Mouse (Mus musculus) right cerebral cortex, postnatal 4 days (tissue): ENCODE results near the gene Arid2.

Source experiments
- DNase-seq: peaks from one replicate; pipeline ENCODE4 v3.0.0-alpha.2; 2022

Arid2 gene

DNA sequence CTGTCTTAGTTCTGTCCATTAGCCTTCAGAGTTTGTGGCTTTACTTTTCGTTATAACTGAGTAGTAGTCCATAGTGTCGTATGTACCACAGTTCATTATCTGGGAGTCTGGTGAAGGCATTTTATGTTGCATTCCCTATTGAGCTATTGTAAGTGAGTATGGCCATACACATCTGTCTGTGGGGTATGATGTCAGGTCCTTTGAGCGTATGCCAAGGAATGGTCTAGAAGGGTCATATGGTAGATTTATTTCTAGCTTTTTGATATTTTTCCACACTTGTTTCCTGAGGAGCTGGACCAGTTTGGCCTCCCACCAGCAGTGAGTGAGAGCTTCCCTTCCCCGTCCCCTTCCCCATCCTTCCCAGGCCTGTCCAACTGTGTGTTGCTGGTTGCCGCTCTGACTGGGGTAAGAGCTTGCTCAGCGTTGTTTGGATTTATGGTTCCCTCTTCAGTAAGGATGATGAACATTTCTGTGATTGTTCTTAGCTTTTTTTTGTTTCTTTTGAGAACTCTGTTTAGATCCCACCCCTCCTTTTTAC, 58.1 kb downstream of the Arid2 start:
- no peak for DNase-seq

DNA sequence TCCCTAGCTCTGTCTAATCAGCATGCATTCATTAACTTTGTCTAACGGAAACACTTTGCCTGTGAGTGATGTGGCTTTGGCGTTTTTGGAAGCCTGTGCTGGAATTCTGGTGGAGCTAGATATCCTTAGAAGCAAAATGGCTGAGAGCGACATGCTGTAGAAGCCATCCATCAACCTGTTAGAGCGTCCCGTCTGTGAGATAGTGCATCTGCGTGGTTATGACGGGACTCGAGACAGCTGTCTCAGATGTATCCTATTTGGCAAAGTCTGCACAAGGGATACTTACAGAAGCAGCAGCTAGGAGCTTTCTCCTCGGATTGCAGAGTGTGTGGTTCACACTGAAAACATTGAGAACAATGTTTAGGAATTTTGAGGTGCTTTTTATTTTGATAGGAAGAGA, 64.1 kb downstream of the Arid2 start:
- DNase-seq: no peak

DNA sequence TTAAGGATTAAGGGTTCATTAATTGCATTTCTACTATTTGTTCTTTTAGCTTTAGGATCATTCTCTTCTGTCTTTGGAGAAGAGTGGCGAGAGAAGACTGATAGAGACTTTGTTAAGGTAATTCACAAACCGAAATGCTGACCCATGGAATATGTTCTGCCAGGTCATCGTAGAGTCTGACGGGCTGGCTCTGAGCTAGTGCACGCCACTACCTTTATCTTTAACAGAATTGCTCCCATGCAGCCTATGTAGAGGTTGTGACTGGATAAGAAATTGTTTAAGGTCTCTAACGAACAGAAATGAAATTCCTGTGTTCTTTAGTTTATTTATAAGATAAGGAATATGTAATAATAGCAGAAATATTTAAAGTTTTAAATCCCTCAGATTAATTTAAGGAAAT, 71.6 kb downstream of the Arid2 start:
- no peak for DNase-seq

DNA sequence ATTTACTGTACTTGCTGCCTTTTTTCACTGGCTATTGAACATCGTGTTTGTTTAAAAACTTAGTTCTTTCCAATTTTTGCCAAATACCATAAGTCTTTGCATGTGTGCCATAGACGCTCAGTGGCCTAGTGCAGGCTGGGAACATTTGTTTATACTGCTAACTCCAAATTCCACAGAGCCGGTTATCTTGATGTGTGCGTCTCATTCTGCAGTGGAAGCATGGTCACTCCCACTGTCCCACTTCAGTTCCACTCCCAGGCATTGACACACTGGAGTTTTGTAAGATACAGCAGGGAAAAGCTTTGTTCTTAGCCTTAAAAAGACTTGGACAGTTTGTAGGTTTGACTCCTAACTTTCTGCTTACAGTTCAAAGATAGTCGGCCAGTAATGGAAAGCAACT, 73.3 kb downstream of the Arid2 start:
- no peak for DNase-seq

DNA sequence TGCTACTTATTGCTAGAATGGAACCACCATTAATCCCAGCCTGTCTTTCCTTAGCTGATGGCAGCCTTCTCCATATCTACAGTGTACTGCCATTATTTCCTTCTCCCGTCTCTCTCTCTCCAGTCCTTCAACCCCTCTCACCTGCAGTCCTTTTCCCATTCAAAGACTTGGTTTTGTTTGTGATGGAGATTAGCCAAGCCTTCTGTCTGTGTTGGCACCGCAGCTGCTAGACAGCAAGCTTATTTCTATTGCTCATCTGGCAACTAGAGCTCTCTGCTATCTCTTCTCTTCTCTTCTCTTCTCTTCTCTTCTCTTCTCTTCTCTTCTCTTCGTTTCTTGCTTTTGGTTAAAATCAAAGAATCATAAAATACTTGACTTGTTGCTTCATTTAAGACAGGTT, 78.0 kb downstream of the Arid2 start:
- no peak for DNase-seq

DNA sequence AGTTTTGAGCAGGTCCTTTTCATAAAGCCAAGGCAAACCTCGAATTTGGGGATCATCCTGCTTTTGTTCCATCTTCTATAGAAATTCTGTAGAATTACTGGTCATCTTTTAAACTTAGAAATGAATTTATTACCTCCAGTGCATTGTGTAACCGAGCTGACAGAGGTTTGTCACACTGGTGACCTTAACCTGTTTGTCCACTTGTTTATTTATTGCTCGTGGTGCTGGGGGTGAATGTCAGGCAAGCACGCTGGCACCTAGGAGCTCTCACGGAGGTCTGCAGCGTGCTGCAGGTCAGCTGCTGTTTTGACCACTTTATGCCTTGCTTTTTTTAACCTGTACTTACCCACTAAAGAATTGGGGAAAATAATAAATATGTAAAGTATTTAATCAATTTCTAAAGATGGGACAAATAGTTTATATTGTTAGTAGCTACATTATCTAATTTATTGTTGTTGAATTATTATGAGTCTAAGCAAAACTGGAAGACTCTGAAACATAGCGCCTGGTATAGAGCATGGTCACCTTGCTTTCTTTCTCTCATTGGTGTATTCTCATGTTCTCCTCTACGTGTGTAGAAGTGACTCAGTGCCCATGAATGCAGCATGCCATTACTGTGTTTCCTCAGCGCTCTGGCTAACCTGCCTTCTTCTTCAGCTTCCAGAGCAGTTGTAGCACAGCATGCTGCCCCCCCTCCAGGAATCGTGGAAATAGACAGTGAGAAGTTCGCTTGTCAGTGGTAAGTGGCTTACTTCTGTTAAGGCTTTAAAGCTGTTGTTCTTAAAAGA, 79.1 kb downstream of the Arid2 start:
- DNase-seq: no peak

DNA sequence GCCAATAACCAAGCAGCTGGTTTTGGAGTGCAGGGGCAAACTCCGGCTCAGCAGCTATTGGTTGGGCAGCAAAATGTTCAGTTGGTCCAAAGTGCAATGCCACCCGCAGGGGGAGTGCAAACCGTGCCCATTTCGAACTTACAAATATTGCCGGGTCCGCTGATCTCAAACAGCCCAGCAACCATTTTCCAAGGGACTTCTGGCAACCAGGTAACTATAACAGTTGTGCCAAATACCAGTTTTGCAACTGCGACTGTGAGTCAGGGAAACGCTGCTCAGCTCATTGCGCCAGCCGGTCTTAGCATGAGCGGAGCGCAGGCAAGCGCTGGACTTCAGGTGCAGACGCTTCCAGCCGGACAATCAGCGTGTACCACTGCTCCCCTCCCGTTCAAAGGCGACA, 84.0 kb downstream of the Arid2 start:
- no peak for DNase-seq

DNA sequence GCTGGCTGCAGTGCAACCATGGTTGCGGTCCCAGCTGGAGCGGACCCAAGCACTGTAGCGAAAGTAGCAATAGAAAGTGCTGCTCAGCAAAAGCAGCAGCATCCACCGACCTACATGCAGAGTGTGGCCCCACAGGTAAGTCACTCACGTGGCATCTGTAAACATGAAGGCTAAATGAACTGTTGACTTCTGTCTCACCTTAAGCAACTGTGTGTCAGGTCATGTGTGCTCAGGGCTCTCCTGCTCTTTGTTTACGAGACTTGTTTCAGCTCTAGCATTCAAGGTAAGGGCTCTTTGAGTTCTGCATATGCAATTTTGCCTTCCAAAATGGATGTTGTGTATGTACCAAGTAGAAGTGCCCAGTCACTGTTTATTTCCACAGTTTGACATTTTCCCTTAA, 85.3 kb downstream of the Arid2 start:
- no peak for DNase-seq

DNA sequence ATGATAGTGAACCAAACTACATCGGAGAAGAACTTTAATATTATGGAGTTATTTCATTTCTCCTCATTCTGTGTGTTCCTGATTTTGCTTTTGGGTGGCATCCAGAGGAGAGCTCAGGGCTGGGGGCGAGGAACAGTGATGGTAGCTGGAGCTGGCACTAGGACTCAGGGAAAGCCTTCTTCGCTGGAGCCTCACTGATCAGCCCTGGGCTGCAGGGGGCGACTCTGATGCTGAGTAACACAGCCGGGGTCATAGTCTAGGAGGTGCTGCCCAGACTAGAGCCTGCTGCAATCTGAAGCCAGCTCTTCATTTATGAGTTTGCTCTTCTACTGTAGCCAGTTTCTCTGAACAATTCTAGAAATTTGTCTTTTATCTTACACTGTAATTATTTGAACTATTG, 85.8 kb downstream of the Arid2 start:
- no peak for DNase-seq

DNA sequence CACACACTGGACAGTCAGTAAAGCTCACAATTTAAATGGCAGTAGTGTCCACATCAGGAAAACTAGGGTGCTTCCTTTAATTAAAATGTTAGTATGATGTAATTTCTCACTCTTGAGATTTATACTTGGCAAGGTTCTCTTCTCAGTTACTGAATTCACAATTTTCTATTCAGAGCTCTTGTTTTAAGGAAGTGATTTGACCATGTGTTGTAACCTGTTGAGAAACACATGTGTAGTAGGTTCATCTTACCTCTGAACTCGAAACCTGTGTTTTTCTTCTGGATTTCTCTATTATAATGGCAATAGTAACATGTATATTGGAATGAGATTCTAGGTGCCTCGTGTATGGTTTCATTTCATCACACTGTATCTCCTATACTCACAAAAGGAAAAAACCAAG, 88.9 kb downstream of the Arid2 start:
- DNase-seq: no peak

DNA sequence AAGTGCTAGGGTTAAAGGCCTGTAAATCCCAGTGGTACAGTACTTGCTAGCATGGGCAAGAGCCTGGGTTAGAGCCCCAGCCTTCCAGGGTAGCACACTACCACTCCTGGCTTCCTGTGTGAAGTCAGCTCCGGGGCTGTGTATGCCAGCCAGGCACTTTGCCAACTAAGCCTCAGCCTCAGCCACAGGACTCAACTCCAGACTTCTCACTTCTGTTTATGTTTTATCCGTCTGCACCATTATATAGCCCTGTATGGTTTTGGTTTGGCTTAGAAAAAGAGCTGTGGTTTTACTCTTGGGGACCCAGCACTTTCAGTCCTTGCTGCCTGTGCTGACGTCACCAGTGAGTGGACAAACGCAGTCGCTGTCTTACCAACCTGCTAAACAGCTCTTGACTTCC, 89.9 kb downstream of the Arid2 start:
- peak; percentile 30 for DNase-seq

DNA sequence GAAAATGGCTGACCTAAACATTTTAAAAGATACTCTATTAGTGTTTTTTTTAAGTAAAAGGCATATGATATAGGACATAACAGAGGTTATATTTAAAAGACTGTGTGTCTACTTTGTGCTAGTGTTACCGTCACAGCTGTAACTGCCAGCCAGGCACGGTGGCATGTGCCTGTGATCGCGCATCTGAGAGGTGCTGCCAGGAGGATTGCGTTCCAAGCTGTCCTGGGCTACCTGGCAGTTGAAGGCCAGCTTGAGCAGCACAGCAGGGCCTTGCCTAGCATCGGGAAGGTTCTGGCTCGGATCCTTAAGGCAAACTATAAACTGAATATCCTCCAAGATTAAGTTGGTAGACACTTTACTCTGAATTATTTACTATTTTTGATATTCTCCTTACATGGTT, 90.4 kb downstream of the Arid2 start:
- DNase-seq: no peak

DNA sequence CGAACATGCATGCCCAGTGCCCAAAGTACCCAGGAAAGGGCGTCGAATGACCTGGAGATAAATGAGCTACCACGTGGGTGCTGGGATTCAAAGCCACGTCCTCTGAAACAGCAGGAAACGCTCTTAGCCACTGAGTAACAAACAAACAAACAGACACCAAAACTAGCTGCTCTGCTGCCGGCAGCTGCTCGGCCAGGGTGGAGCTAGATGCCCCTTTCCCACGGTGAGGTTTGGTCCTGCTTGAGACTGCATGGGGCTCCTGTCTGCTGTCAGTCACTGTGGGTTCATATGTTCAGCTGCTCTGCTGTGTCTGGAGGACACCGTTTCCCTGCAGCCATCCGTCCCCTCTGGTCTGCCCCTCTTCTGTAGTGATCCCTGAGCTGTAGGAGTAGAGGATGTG, 94.9 kb downstream of the Arid2 start:
- no peak for DNase-seq

DNA sequence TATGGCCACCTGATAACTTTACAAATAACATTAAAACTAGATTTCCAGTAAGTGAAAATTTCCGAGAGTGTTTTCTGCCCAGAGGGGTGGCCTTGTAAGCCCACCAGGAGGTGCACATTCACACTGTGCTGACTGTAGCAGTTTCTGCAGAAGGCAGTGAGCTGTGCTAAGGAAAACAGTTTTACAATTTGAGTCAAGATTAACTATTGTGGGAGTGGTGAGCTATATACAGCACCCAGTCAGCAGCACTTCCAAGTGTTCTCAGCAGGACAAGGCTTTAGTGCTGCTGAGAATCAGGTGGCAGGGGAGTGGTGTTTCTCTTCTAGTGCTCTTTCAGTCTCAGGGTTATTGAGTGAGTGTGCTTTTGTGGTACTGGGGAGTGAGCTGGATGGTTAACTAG, 101.2 kb downstream of the Arid2 start:
- DNase-seq: no peak

DNA sequence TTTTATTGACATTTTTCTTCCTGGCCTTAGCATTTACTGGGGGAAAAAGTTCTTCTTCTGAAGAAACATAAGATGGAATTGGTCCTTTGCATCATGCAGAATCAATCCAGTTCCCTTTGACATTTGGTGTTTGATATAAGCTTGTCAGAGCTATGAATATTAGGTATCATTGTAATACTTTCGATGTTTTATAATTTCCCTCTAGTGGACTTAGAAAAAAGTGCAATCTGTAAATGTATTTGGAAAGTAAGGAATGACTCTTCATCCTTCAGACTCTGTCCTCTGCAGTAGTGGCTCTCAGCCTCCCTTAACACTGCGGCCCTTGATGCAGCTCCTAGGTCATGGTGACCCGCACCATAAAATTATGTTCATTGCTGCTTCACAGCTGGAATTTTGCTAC, 105.6 kb downstream of the Arid2 start:
- no peak for DNase-seq

DNA sequence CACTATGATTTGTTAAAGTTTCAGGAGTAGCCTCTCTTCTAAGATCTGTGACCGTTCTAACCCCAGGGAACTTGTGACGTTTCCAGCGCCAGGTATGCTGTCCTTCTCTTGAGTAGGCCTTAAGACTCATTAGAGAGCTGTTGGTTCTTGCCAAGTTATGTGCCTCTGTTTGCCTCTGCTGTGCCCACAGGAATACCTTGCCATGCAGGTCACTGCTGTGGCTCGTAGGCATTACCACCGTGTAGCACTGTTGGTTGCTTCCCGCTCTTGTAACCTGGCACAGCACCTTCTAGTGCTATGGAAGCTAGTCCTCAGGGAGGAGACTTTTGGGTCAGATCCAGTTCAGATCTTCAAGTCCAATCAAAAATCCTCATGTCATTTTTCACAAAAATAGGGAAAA, 107.8 kb downstream of the Arid2 start:
- no peak for DNase-seq

DNA sequence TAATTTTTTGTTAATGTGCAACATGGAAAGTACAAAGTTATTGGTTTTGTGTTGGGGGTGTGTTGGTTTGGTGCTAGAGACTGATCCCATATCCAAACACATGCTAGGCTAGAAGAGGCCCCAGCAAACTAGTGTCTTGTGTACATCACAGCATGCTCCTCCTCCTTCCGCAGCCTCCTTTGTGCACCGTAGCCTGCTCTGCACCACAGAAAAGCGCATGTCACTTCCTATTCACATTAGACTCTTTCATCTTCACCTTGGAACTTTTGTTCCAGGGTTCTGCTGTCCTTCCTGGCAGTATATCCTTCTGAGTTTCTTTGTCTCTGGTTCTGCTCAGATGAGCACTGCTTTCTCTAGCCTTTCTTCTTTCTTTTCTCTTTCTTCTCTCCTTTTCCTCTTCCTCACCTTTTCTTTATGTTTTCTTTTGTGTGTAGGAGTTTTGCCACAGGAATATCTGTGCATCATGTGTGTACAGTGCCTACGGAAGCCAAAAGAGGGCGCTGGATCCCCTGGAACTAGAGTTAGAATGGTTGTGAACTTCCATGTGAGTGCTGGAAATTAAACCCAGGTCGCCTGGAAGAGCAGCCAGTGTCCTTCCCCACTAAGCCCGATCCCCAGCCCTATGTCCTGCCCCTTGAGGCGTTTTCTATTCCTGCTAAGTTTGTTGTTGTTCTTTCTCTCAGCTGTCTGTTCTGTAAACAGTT, 109.5 kb downstream of the Arid2 start:
- DNase-seq: no peak

DNA sequence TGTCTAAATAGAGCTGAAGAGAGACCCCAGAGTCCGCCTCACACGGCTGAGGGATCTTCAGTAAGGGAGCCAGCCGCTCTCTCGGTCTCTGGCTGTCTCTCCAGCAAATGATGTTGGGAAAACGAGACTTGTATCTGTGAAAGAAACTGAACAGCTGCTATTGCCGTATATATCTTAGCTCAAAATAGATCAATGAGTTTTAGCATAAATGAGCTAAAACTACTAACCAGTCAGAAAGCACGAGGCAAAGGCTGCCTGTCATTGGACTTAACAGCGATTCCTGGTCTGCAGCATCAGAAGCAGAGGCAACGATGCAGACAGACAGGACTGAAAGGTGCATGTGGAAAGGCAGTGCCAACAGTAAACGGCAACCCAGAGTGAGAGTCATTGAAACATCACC, 111.0 kb downstream of the Arid2 start:
- DNase-seq: no peak

DNA sequence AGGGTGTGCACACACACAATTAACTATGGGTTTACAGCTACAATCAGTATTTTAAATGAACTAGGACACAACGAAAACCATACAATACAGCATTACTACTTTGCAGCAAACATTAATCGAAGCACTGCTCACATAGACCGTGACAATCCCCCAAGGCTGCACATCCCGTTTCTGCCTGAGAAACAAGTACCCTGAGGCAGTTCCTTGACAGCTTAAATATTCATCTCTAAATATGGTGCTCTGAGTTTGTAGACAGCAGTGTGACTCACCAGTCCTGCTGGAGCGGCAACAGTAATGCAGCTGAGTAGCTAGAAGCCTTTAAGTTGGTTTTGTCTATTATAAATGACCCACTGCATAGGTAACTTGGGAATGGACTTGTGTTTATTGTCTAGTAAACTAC, 118.2 kb downstream of the Arid2 start:
- DNase-seq: no peak

DNA sequence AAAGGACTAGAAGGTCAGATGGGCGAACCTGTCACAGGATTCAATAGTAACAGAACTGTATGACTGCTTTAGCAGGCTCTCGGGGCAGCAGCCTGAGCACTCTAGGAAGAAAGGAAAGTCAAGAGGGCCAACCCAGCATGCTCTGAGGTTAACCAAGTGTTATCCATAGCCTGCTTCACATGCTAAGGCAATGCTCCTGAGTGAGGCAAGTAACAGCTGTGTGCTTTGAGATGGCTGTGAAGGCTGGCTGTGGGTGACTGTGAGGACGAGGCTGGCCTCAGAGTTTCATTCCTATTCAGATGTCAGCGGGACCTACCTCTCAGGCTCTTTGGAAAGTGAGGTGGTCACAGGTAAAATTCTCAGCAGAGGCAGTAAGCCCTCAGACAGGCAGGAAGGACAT, 118.9 kb downstream of the Arid2 start:
- no peak for DNase-seq

DNA sequence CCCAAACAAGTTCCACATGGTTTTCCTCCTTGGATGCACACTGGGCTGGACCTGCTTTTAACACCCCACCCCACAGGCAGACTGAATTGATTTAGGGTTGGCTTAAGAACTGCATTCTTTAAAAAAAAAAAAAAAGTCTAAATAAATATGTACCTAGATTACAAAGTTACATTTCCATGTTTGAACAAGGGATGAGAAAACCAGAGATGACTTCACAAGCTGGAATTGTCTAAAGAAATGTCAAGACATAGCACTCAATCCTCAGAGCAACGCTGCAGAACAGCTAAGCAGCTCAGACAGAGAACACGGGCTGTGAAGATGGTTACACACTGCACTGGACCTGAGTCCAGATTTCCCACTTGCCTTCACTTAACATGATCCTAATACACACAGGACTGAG, 119.8 kb downstream of the Arid2 start:
- no peak for DNase-seq

DNA sequence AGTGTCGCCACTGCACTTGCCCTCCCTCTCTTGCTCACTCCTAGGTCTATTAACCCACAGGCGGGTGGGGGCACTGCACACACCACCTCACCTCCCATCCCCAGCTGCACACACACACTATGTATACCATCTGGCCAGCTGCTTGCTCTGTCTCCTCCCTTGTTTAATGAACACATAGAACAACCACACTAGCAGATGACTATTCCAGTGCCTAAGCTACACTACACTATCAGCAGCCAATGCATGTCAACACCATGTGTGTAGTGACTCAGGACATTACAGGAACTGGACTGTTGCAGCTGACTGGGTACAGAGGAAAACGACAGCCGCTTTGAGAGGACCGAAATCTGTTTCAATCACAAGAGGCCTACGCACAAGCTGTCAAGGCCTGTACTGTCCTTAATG, 121.4 kb downstream of the Arid2 start:
- DNase-seq: no peak

DNA sequence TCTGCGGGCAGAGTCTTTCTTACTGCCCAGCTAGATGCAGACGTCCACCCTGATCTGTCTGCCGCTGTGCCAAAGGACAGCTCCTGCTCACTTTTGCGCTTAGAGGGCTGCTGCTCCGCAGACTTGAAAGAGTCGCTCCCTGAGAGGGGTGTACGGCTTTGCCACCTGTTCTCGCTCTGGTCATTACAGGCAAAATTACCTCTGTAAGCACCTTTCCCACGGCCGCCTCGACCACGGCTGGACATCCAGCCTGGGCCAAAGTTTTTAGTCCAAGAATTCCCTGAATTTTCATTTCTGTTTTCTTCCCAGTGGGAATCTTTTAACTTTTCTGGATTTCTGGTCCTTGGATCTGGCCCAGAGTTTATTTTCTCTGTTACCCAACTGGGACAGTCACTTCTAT, 130.8 kb downstream of the Arid2 start:
- DNase-seq: no peak

DNA sequence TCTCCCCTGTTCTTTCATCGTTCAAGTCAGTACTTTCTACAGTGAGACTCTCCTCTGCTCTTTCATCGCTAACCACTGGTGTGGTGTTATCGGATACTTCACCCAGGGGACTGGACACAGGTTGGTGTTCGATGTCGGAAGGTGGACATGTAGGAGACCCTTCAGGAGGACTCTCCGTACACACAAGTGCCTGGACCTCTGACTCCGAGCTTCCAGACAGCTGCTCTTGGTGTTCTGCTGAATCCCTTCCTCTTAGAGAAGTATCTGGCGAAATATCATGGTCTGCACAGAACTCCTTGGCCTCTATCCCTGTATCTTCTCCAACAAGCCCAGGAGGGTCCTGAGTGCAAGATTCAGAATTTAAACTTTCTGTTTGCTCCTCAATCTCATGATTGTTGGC, 132.6 kb downstream of the Arid2 start:
- no peak for DNase-seq

DNA sequence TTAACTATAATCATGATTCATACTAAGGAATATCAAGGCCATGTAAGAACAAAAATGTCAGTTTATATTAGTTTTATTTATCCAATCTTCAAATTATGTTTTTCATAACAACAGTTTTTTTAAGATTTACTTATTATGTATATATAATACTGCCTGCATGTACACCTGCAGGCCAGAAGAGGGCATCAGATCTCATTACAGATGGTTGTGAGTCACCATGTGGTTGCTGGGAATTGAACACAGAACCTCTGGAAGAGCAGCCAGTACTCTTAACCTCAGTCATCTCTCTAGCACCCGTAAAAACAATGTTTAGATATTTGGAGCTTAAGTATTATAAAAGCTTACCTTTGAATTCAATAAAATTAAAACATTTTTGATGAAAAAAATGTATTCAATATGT, 146.9 kb downstream of the Arid2 start:
- no peak for DNase-seq
